In the genomic region with DNA sequence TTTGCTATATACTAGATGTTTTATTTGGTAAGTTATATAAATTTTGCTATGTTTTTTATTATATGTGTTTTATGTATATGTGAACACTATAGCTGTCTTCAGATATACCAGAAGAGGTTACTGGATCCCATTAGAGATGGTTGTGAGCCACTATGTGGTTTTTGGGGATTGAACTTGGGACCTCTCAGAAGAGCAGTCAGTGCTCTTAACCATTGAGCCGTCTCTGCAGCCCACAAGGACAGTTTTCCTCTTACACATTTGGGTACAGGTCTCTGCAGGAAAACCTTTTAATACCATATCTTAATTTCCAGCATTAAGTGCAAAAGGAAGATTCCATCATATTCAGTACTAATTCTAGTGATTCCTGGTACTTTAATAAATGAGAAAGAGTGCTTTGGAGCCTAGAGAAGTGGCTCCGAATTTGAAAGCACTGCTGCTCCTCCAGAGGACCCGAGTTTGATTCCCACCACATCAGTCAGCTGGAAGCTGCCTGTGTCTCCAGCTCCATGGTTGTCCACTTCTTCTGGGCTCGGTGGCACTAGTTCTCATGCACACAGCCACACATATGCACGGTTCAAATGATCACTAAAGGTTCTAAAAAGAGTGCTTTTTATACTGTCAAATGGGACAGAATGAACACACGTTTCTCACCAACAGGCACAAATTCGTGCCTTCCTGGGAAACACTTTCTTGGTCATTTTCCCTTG, we compare ENCODE assay signal across 28 mouse cellular contexts. TPM values are rescaled to one million over a fixed set of nuclear protein-coding genes. Genes with fewer than 3 reads are reported as not detected.
"Had no signal": no experiment of that assay in that cellular context is flagged by ENCODE, and none has a peak within 500 bp of the region (broad histone marks: within the 10 kb centered on the region; RNA-seq: fewer than 3 reads in every experiment).

No protein-coding gene starts in this region.

- H3K9me3 ChIP-seq: limb, embryonic 12.5 days; limb, embryonic 15.5 days; liver, embryonic 12.5 days; liver, embryonic 15.5 days; midbrain, embryonic 12.5 days; midbrain, embryonic 15.5 days; neural tube, embryonic 12.5 days; neural tube, embryonic 15.5 days had no signal

- DNase-seq: kidney, adult 2 months; kidney, postnatal 10 days; kidney, postnatal 4 days; left cerebral cortex, postnatal 4 days; lung, adult 2 months; lung, postnatal 14 days; lung, postnatal 4 days; right cerebral cortex, adult 18-20 months; right cerebral cortex, postnatal 14 days; right cerebral cortex, postnatal 4 days; thymus, adult 2 months; thymus, postnatal 25 days had no signal

- H3K4me2 ChIP-seq: limb, embryonic 12.5 days; limb, embryonic 15.5 days; liver, embryonic 12.5 days; liver, embryonic 15.5 days; midbrain, embryonic 12.5 days; midbrain, embryonic 15.5 days; neural tube, embryonic 12.5 days; neural tube, embryonic 15.5 days had no signal

- H3K4me3 ChIP-seq: limb, embryonic 12.5 days; limb, embryonic 15.5 days; liver, embryonic 12.5 days; liver, embryonic 15.5 days; midbrain, embryonic 12.5 days; midbrain, embryonic 15.5 days; neural tube, embryonic 12.5 days; neural tube, embryonic 15.5 days had no signal

- H3K27me3 ChIP-seq: limb, embryonic 12.5 days; limb, embryonic 15.5 days; liver, embryonic 12.5 days; liver, embryonic 15.5 days; midbrain, embryonic 12.5 days; midbrain, embryonic 15.5 days; neural tube, embryonic 12.5 days; neural tube, embryonic 15.5 days had no signal

- H3K36me3 ChIP-seq: limb, embryonic 12.5 days; limb, embryonic 15.5 days; liver, embryonic 12.5 days; liver, embryonic 15.5 days; midbrain, embryonic 12.5 days; midbrain, embryonic 15.5 days; neural tube, embryonic 12.5 days; neural tube, embryonic 15.5 days had no signal

- H3K27ac ChIP-seq: limb, embryonic 12.5 days; limb, embryonic 15.5 days; liver, embryonic 12.5 days; liver, embryonic 15.5 days; midbrain, embryonic 12.5 days; midbrain, embryonic 15.5 days; neural tube, embryonic 12.5 days; neural tube, embryonic 15.5 days; stomach, postnatal 0 days had no signal

- H3K9ac ChIP-seq: limb, embryonic 12.5 days; limb, embryonic 15.5 days; liver, embryonic 12.5 days; liver, embryonic 15.5 days; midbrain, embryonic 12.5 days; midbrain, embryonic 15.5 days; neural tube, embryonic 12.5 days; neural tube, embryonic 15.5 days had no signal

- H3K4me1 ChIP-seq: limb, embryonic 12.5 days; limb, embryonic 15.5 days; liver, embryonic 12.5 days; liver, embryonic 15.5 days; midbrain, embryonic 12.5 days; midbrain, embryonic 15.5 days; neural tube, embryonic 12.5 days; neural tube, embryonic 15.5 days had no signal

- ATAC-seq: liver, embryonic 12.5 days; midbrain, embryonic 15.5 days had no signal

RNA-seq across cellular contexts. Expression of a gene that starts 8.6 kb away (rescaled TPM):
- polyA plus RNA-seq: kidney, embryonic 14.5 days; limb, embryonic 12.5 days; liver, embryonic 12.5 days; midbrain, embryonic 12.5 days; midbrain, embryonic 15.5 days; neural tube, embryonic 12.5 days; stomach, embryonic 14.5 days had no signal

RNA-seq across cellular contexts. Expression of a gene that starts 45.5 kb away (rescaled TPM):
- total RNA-seq: layer of hippocampus, adult 18-20 months; layer of hippocampus, postnatal 14 days; left cerebral cortex, adult 8-10 months; left cerebral cortex, postnatal 14 days; left cerebral cortex, postnatal 4 days; megakaryocyte, adult 5-6 weeks had no signal
- polyA plus RNA-seq: kidney, adult 2 months; kidney, embryonic 14.5 days; limb, embryonic 12.5 days; limb, embryonic 15.5 days; liver, embryonic 12.5 days; liver, embryonic 15.5 days; midbrain, embryonic 12.5 days; midbrain, embryonic 15.5 days; neural tube, embryonic 12.5 days; neural tube, embryonic 15.5 days; stomach, embryonic 14.5 days; stomach, postnatal 0 days; thymus, adult 2 months had no signal
